Mouse (Mus musculus): ENCODE results near the gene Shisa6.
"Not testable (repeated sequence)": the region's sequence is repeated elsewhere in the genome, so short reads cannot be mapped to it uniquely, and the experiment has no call there.

The Shisa6 gene

DNA sequence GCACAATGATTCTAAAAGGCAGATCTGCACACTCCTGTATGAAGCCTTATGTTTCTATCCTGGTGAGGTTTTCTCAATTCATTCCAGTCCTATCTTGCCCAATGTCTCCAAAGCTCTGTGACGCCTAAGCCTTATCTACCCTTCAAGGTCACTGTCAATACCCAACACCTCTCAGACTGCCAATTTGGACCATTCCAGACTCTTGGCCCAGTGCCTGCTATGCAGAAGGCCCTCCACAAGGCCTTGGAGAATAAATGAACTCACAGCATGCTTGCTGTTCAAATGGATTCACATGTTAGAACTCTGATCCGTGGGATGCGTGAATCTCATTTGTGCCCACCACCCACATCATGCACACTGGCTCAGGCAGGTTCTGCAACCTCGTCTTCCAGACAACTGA lies 38.0 kb downstream of the Shisa6 start:
- in situ Hi-C loops (cut with MboI, MseI), result no loop called here

DNA sequence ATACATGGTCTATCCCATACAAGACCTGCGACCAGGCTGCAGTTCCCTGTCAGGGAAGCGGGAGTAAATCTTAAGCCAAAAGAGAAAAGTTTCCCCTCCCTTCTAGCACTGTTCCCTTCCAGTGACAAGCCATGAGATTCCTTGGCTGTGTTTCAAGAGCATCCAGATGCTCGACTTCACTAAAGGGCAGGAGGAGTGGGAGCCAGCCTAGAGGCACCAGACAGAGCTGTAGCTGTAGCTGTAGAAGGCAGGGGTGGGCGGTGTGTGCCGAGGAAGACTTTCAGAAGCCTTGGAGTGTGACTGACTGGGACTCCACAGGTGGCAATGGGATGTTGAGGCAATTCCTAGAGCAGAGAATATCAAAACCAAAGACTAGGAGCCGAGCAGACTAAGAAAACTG lies 43.3 kb downstream of the Shisa6 start:
- in situ Hi-C loops (cut with MboI, MseI), result no loop called here

DNA sequence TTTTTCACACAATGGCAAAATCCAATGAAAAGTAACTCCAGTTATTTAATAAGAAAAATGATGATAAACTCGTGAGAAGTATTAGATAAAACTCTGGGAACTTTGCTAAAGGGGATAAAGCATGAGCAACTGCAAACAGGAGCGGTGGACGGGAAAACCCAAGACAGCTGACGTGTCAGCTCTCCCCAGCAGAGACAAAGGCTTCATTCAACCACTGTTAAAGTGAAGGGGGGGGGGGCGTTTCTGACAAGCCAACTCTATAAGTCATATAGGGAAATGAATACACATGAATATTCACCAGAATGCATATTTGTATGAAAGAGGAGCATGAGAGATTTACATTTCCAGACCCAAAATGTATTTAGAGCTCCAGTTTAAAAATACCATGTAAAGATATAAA lies 83.1 kb downstream of the Shisa6 start:
- in situ Hi-C loops (cut with MboI, MseI), result no loop called here

DNA sequence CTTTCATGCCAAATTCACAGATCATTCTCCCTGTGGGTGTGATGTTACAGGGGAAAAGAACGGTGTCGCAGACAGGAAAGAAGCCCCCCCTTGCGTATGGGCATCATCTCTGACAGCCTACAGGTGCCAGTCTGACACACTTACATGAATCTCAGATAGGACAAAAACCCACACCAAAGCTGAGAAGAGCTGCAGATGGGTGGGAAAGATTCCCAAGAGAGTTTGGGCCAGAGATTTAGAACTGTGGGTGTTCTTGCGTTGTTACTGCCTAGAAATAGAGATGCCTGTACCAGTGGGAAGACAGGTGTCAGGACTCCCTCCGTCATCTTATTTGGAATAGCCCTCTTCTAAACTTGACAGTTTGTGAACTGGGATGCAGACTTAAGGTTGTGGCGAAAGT lies 99.6 kb downstream of the Shisa6 start:
- in situ Hi-C loops (cut with MboI, MseI), result no loop called here

DNA sequence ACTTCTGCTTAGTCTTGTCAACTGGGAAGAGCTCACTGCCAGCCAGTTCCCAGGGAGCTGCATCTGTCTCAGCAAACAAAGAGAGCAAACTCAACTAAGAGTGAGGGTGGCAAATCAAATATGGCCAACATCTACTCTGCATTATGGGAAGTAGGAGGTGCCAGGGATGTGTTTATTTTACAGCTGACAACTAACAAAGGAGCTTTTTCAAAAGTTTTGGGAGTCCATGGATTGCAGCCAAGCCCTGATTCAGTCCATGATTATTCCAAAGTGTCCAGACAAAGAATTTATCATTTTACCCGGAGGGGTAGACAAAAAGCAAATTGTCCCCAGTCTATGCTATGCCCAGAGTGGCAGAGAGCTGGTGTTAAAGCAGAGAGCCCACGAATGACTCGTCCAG lies 107.5 kb downstream of the Shisa6 start:
- in situ Hi-C loops (cut with MboI, MseI), result no loop called here

DNA sequence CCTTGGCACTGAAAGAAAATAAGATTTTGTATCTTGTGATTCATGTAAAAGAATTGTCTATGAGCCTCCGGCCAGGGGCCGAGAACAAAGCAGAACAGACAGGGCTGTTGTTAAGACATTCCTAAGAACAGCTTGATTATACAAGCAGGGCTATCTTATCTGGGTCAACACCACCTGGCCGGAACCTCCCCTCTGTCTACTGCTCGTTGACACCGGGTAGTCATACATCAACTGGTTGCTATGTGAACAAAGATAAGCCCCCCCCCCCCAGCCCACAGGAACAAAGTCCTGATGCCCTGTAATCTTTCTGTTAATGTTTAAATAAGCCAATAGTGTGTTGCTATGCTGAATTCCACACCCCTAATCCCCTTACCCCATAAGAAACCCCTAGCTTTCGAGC lies 117.0 kb downstream of the Shisa6 start:
- in situ Hi-C loops (cut with MboI, MseI), result not testable (repeated sequence)

DNA sequence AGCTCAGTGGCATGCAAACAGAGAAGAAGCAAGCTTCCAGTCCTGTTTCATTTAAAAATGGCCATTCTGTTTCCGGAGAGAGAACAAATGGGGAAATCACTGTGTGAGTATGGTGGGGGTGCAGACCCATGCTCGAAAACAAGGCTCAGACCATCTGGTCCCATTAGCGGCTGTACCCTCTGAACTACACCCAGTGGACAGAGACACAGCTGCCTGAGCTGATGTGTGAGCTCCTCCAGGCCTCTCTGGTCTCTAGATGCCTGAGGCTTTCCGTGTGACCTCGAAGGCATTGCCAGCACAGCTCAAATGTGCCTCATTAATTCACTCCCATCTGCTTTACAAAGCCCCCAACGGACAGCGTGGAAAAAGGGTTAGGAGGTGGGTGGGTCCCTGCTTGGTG lies 125.7 kb downstream of the Shisa6 start:
- in situ Hi-C loops (cut with MboI, MseI), result no loop called here

DNA sequence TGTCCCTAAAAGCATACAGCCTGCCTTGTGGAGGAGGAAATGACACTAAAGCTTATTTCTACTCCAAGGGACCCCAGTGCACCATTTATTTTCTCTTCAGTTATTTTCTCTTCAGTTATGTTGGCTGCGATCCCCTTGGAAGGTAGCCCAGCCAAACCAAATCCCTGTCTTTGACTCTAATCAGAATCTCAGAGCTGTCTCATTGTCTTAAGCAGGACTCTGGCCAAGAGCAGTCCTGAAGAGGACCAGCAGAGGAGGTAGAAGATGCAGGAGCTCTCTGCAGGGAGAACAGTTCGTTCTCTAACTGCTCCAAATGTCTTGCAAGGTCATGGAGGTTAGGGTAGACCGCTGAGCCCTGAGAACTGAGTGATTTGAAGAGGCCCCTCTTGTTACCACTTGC lies 138.2 kb downstream of the Shisa6 start:
- in situ Hi-C loops (cut with MboI, MseI), result no loop called here

DNA sequence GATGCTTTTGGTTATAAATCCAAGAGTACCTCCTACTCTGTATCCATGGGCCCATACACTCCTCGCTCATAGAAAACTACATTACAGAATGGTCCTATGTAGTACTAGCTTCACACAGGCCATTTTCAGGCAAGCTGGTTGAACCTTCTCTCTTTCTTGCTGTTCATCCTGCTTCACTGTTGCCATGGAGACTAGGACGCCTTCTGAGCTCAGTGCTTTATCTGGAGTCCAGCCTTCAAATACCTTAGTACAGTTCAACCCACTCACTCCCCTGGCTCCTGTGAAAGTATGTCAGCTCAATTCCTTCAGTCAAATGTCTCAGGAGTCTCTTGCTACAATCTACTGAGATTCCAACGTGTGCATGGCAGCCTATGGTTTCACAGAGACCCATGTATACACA lies 154.0 kb downstream of the Shisa6 start:
- in situ Hi-C loops (cut with MboI, MseI), result no loop called here

DNA sequence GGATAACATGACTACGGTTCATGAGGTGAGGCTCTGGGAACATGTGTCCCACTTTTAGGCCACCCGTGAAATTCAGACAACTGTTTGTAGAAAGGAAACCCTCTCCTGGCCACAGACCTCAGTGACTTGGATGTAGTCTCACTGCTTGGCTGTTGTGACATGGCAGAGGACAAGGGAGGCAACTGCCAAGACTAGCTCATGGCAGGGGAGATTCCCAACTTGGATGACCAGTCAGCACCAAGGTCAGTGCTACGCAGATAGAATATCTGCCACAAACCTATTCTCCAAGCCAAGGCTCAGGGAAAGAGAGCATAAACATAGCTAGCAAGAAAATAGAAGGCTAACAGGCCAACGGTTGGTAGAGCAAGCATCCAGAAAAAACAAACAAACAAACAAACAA lies 156.0 kb downstream of the Shisa6 start:
- in situ Hi-C loops (cut with MboI, MseI), result no loop called here

DNA sequence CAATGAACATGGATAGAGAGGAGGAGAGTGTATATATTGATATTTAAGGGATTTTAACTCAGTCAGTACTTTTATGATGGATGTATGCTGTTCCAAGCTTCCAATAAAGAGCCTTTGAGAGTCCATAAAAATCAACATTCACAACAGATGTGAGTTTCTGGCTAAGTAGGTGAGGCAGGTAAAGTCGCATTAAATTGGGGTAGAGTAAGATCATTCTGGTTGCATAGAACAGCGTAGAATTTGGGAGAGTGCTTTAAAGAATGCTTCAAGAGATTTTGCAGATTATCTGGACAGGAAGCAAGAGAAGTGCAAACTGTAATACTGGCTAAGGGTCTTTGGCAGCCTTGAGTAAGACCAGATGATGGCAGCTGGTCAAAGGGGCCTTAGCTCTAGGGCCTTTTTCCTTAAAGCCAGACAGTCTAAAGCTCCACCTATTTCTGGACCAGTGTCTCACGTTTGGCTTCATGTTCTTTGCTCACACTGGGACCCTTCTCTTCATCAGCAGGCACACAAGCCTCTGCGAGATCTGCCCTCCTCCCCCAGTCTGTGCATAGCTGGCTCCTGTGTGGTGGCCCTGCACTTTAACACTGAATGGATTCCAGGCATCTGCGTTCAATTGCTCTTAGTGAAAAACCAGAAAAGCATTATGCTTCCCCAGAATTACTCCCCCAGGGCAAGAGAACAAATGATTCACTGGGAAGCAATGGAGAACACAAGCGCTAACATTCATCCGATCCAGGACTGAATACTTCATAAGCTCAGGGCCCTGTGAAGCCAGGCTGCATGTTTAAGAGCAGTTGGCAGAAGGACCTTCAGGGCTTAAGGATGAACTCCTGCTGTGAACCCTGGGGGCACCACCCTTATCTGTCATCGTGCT lies 158.7 kb downstream of the Shisa6 start:
- in situ Hi-C loops (cut with MboI, MseI), result no loop called here

DNA sequence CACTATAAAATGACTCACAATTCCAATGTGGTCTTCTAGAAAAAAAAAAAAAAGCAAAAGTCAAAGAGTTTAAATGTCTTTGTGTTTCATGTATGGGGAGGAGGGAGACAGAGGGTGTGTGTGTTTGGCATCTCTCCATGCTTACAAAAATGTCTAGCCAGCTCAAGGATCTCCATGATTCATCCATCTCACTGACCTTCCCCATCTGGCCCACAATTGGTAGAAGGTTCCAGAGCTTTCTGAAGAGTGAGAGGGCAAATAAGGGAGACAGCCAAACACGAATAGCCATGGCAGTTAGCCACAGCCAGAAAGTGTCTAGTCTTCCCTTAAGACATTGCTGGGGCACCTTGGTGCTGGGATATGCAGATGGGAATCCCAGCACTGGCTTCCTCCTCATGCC lies 166.0 kb downstream of the Shisa6 start:
- in situ Hi-C loops (cut with MboI, MseI), result no loop called here

DNA sequence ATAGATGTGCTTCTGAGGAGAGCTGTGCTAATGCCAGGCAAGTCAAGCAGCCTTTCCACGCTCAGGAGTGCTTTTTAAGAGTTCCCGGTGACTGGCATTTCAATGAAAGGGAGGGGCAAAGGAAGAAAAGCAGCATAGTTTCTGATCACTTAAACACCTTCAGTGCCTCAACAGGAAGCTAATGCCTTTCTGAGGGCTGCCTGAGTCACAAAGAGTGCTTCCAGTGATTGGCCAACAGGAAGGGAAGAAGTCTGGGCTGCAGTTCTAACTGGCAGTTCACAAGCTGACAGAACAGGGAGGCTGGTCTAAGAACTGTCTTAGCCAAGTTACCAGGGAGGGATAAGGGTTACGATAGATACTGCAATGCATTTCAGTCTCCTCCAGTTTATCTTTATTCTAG lies 180.9 kb downstream of the Shisa6 start:
- in situ Hi-C loops (cut with MboI, MseI), result no loop called here

DNA sequence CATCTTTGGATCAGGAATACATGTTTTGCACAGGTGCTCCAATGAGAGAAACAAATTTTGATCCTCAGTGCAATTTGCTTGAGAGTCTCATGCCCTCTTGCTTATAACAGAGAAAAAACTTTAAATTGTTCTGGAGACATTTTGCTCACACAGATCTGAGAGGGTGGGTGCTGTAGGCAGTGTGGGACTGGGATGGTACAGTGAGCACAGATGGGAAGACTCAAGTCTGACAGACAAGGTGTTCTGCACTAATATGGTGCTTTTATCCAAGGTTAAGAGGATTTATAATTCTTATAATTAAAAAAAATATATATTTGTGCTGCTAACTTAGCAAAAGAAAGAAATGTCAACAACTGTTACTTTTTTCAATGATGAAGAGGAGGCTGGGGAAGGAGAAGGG lies 189.5 kb downstream of the Shisa6 start:
- in situ Hi-C loops (cut with MboI, MseI), result no loop called here

DNA sequence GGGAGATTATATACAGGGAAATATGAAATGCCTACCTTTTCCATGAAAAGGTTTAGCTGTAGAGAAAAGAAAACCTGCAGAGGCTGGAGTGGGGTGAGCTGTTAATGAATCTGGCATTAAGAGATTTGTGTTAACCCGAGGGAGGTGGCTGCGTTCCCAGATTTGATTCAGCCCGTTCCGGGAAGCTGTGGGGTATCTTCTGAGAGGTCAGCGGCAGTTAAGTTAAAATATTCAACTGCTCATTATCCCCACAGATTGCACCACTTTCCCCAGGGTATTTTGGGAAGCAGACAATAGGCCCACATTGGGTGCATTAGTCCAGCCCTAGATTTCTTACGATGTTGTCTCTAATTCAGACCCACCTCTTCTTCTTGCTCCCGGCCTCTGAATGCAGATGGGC lies 213.0 kb downstream of the Shisa6 start:
- in situ Hi-C loops (cut with MboI, MseI), result no loop called here

DNA sequence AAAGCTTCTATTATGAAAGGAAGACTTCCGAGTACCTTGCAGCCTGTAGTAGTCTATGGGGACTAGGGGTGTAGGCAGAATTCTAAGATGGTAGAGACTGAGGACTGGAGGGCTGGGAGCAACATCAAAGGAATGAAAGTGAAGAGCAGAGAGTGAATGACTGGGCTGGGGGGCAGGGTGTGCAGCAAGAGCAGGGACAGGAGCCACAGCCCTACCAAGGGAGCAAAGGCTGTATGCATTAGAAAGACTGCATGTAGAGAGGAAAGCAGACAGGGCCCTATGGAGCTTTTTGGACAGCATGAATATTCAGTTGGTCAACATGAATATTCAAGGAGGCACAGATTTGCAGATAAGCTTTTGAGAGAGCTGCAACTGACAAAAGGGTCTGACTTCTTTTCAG lies 221.4 kb downstream of the Shisa6 start:
- in situ Hi-C loops (cut with MboI, MseI), result no loop called here

DNA sequence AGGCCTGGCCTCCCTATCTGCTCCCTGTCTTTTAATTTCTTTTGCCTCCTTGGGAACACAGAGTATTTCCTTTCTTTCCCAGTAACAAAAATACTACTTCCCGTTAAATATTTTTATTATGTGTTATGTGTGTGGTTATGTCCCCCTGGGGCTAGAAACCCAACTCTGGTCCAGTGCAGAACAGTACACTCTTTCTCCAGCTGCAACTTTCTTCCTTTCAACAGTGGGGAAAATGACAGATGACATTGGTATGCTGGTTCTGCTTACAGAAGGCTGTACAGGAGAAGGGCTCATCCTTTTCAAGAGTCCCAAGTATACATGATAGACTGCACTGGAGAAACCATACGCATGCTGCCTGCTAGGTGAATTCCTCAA lies 251.1 kb downstream of the Shisa6 start:
- in situ Hi-C loops (cut with MboI, MseI), result no loop called here

DNA sequence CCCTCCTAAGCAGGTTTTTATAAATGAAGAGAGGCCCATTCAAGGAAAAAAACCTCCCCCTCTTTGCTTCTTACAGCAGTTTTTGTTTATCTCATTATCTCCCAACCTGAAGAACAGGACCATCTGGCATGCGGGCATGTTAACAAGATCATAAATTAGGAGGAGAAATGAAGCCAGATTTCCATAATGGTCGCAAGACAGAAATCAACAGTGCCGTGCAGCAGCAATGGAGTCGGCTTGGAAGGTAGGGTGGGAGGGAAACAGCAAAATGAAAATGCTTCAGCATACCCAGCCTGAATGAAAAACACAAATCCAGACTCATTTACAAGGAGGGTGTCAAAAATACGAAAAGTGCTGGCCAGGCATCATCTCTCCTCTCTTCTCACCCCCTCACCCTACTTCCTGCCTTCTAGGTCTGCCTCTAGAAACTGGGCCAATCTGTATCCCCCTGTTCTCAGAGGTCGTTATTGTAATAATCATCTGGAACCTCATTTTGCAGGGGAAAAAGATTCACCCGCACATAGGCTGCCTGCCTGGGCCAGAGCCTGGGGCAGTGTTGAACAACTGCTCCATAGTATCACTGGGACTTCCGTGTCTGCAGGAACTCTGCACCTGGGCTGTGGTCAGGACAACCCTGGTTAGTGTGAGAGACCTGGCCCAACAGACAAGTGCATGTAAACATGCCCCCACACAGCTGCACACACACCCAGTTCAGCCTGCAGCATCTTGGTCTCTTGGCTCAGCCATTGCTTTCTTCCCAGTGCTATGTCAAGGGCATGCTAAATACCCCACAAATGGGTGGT lies 251.7 kb downstream of the Shisa6 start:
- in situ Hi-C loops (cut with MboI, MseI), result no loop called here

DNA sequence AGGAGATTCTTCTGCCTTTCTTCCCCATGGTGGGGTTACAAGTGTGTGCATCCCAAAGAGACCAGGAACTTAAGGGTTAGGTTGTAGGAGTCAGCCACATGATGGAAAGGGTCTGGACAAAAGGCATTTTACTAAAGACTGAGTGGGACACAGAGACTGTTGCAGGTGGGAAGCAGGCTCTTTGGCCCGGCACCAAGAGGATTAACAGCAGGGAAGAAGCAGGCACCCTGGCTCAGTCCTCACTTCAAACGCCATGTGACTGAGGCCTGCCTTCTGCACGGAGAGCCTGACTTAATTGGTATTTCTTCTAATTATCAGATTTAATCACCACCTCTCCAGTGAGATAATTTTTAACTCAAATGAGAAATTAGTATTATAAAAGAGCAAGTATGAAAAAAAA lies 258.7 kb downstream of the Shisa6 start:
- in situ Hi-C loops (cut with MboI, MseI), result no loop called here

DNA sequence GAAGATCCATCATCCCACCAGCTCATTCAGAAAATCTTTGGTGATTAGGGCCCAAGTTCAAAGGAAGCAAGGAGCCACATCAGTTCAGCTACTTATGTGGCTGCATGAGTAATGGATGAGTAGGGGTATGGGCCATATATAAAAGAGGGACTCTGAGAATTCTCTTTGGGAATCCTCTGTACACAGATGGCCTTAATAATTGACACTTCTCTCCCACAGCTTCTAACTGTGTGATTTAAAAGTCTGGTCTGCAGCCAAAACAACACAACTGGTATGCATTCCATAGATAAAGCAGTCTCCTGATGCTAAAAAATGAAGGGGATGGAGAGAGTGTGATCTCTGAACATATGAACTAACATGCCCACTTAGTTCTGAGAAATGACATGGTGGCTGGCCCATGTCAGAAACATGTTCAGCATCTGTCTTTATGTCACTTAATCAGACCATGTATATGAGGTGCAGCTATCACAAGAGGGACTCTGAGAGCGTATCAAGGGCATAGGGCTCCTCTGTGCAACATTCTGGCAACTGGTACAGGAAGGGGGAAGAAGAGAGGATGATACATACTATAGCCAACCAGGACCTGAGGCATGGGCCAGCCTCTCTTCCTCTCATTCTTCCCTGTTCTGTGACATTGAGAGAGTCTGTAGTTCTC lies 260.3 kb downstream of the Shisa6 start:
- in situ Hi-C loops (cut with MboI, MseI), result no loop called here

DNA sequence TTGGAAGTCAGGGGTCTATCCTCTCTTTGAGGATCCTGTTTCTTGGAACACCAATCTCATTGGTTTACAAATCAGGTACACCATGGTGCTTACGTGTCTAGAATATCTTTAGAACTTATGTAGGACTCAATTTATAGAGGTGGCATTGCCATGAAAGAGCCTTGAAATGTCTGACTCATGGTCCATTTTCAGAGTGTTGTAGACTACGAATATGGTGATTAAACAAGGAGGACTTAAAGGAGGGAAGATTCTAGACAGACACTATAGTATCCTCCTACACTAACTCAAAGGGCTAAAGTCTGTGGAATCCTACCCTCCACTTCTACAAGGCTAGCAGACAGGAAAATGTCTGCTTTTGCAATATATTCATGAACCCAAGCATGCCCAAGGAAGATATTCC lies 265.6 kb downstream of the Shisa6 start:
- in situ Hi-C loops (cut with MboI, MseI), result no loop called here

DNA sequence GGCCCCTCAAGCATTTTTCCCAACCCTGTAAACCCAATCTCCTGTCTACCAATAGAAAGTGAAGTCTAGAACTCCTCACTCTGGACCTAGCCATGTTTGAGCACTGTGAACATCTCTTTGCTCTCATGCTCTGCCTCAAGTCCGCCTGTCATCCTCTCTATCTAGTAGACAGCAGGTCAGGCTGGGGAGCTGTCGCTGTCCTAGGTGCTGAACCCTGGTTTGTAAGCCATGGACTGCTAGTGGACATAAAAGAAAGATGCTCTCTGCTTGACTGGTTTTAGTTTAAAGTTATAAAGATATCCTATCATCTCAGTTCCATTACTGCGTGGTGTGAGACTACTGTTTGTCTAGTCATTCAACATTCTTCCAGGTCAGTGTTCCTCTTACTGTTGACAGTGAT lies 266.9 kb downstream of the Shisa6 start:
- in situ Hi-C loops (cut with MboI, MseI), result no loop called here

DNA sequence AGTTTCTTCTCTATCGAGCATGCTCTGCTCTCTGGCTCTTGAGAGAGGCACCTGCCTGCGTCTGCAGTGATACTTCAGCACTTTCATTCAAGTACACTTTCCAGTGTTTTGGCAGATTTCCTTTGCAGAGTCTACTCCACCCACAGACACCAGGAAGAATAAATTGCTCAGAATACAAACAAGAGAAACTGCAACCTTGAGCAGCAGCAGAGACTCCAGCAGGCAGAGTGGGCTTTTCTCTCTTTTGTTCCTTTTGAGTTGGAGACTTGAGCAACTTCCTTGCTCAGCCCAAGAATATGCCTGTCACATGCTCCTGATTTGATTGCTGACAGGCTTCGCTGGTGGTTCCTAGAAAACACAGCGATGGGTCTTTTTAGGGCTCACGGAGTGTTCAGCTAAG lies 278.6 kb downstream of the Shisa6 start:
- in situ Hi-C loops (cut with MboI, MseI), result no loop called here

All from T-helper 1 cell (primary cell).